Mouse (Mus musculus) liver, adult 2 months (tissue): ENCODE data around the gene Lmln. TPM values are rescaled to one million over a fixed set of nuclear protein-coding genes. Genes with fewer than 3 reads are reported as not detected.

ENCODE experiments used
- DNase-seq: peaks from one replicate; pipeline ENCODE4 v3.0.0-alpha.2; 2011; ENCODE audit warnings: low read depth, low spot score; ENCODE audit errors: extremely low read depth
- H3K27ac ChIP-seq: fragments of 200-500 bp; replicated peaks from 2 replicates; pipeline ENCODE4 v1.5.1; 2012; ENCODE audit warnings: low read depth, mild to moderate bottlenecking, control low read depth, inconsistent platforms, low read length; ENCODE audit not compliant: insufficient read depth
- H3K27me3 ChIP-seq: fragments of 200-500 bp; 2 replicates; pipeline ENCODE4 v1.6.1; 2012; ENCODE audit warnings: mild to moderate bottlenecking, moderate library complexity, low read length, inconsistent platforms; ENCODE audit not compliant: control insufficient read depth, insufficient read depth
- H3K36me3 ChIP-seq: fragments of 200-500 bp; 2 replicates; pipeline ENCODE4 v1.6.1; 2012; ENCODE audit warnings: low read length, inconsistent platforms; ENCODE audit not compliant: control insufficient read depth, insufficient read depth
- H3K4me1 ChIP-seq: fragments of 200-500 bp; 2 replicates; pipeline ENCODE4 v1.6.1; 2011; ENCODE audit warnings: low read length; ENCODE audit not compliant: control insufficient read depth, insufficient read depth
- H3K4me3 ChIP-seq: fragments of 200-500 bp; 2 replicates; pipeline ENCODE4 v1.5.1; 2011; ENCODE audit warnings: low read depth, mild to moderate bottlenecking, control low read depth, low read length, moderate library complexity; ENCODE audit not compliant: insufficient read depth
- H3K79me2 ChIP-seq: fragments of 200-500 bp; 2 replicates; pipeline ENCODE4 v1.6.1; 2012; ENCODE audit warnings: inconsistent platforms, mild to moderate bottlenecking, low read length, moderate library complexity; ENCODE audit not compliant: control insufficient read depth, insufficient read depth
- H3K9ac ChIP-seq: fragments of 200-500 bp; 2 replicates; pipeline ENCODE4 v1.6.1; 2012; ENCODE audit warnings: low read depth, mild to moderate bottlenecking, control low read depth, inconsistent platforms, low read length
- CTCF ChIP-seq: fragments of 200-500 bp; IDR thresholded peaks from 2 replicates; pipeline ENCODE4 v1.5.1; 2011; ENCODE audit warnings: low read depth, low read length, control low read depth
- POLR2A ChIP-seq: fragments of 200-500 bp; IDR thresholded peaks from 2 replicates; pipeline ENCODE4 v1.6.1; 2011; ENCODE audit warnings: low read length, control low read depth; ENCODE audit not compliant: insufficient read depth; ENCODE audit errors: extremely low read depth
- WGBS: fragments of 180-500 bp; shearing (Covaris S2); methylation state at CpG from one replicate; pipeline ENCODE4 v1.1.7; 2018; 5-methylcytosine and 5-hydroxymethylcytosine counted together
- polyA plus RNA-seq: library from polyadenylated mRNA; depleted of rRNA; stranded (reverse); fragments of >200 nt; gene quantifications from 2 replicates; pipeline ENCODE4 v1.2.3, GENCODE M21; 2012; rRNA removed
- total RNA-seq: library from RNA; depleted of rRNA; stranded (reverse); fragments of >200 nt; gene quantifications from 2 replicates; pipeline ENCODE4 v1.2.3, GENCODE M21; 2014; rRNA removed

The Lmln gene
- total RNA-seq (1.4 and 1.8 TPM in 2 replicates), polyA plus RNA-seq (0.78 and 0.81 TPM in 2 replicates)

GRCm38 (mm10) chr16:33062024-33062681, at the start of gene Lmln:
Gene Lmln, plus strand, starts transcription at chr16:33062521.
- peak within 1 kb of the TSS; percentile 81 for H3K4me3 ChIP-seq
- H3K4me1 ChIP-seq: peaks cover 27% of the 10 kb centered on the region
- under 1% methylated on average over 59 of the region's 64 CpGs for WGBS
- H3K9ac ChIP-seq: peak within 1 kb of the TSS; percentile 91
- TF ChIP-seq POLR2A: peak; percentile 94
- no peak for TF ChIP-seq CTCF
- peaks cover 16% of the 10 kb centered on the region for H3K36me3 ChIP-seq
- H3K79me2 ChIP-seq: no peaks in the 10 kb centered on the region
- peak within 1 kb of the TSS; percentile 80 for H3K27ac ChIP-seq
- DNase-seq: peak; percentile 79
- H3K27me3 ChIP-seq: no peaks in the 10 kb centered on the region

GRCm38 (mm10) chr16:33013801-33014200, 48.5 kb upstream of the Lmln start:
- Histone ChIP-seq H3K27ac (no peak overlapping the region), H3K36me3 (peaks cover 18% of the 10 kb centered on the region; the same call in 1 of the 2 replicates), H3K27me3 (no peaks in the 10 kb centered on the region), H3K79me2 (no peaks in the 10 kb centered on the region), H3K9ac (no peak overlapping the region), H3K4me1 (no peaks in the 10 kb centered on the region), H3K4me3 (no peak overlapping the region)
- WGBS: 87% methylated on average over 5 of the region's 5 CpGs
- TF ChIP-seq CTCF (no peak), POLR2A (no peak)
- DNase-seq: no peak

GRCm38 (mm10) chr16:33014921-33015320, 47.4 kb upstream of the Lmln start:
- no peaks in the 10 kb centered on the region for H3K79me2 ChIP-seq
- H3K27ac ChIP-seq: no peak overlapping the region
- no peak for TF ChIP-seq CTCF
- no peak overlapping the region for H3K9ac ChIP-seq
- H3K4me3 ChIP-seq: no peak overlapping the region
- H3K27me3 ChIP-seq: no peaks in the 10 kb centered on the region
- H3K4me1 ChIP-seq: no peaks in the 10 kb centered on the region
- WGBS: 71% methylated on average over 1 of the region's 1 CpGs
- peaks cover 16% of the 10 kb centered on the region; the same call in 1 of the 2 replicates for H3K36me3 ChIP-seq
- DNase-seq: peak; percentile 36

- no peak overlapping the region for H3K9ac ChIP-seq
- H3K36me3 ChIP-seq: peaks cover 15% of the 10 kb centered on the region; the same call in 1 of the 2 replicates
- no peak overlapping the region for H3K27ac ChIP-seq
- no peak for DNase-seq
- no peaks in the 10 kb centered on the region for H3K79me2 ChIP-seq
- H3K4me1 ChIP-seq: no peaks in the 10 kb centered on the region
- no peak overlapping the region for H3K4me3 ChIP-seq
- TF ChIP-seq CTCF: no peak
- no peak for TF ChIP-seq POLR2A
- 95% methylated on average over 3 of the region's 3 CpGs for WGBS
- no peaks in the 10 kb centered on the region for H3K27me3 ChIP-seq
These were observed 46.9 kb upstream of the Lmln start for GRCm38 (mm10) chr16:33015396-33015907.

GRCm38 (mm10) chr16:33015986-33016385, 46.3 kb upstream of the Lmln start:
- 93% methylated on average over 2 of the region's 2 CpGs for WGBS
- H3K4me3 ChIP-seq: no peak overlapping the region
- peaks cover 15% of the 10 kb centered on the region; the same call in 1 of the 2 replicates for H3K36me3 ChIP-seq
- H3K27ac ChIP-seq: no peak overlapping the region
- no peaks in the 10 kb centered on the region for H3K4me1 ChIP-seq
- H3K79me2 ChIP-seq: no peaks in the 10 kb centered on the region
- no peak for DNase-seq
- no peaks in the 10 kb centered on the region for H3K27me3 ChIP-seq
- no peak for TF ChIP-seq POLR2A
- H3K9ac ChIP-seq: no peak overlapping the region

- H3K27ac ChIP-seq: no peak overlapping the region
- H3K9ac ChIP-seq: no peak overlapping the region
- H3K27me3 ChIP-seq: no peaks in the 10 kb centered on the region
- H3K4me1 ChIP-seq: no peaks in the 10 kb centered on the region
- H3K4me3 ChIP-seq: no peak overlapping the region
- no peak for DNase-seq
- TF ChIP-seq POLR2A: no peak
- no peak for TF ChIP-seq CTCF
- no peaks in the 10 kb centered on the region for H3K79me2 ChIP-seq
- 64% methylated on average over 5 of the region's 5 CpGs for WGBS
- H3K36me3 ChIP-seq: peaks cover 8% of the 10 kb centered on the region; the same call in 1 of the 2 replicates
These were observed 44.5 kb upstream of the Lmln start for GRCm38 (mm10) chr16:33017677-33018349.
